Mouse (Mus musculus): ENCODE data around the gene Sh3pxd2a.

The Sh3pxd2a gene

DNA sequence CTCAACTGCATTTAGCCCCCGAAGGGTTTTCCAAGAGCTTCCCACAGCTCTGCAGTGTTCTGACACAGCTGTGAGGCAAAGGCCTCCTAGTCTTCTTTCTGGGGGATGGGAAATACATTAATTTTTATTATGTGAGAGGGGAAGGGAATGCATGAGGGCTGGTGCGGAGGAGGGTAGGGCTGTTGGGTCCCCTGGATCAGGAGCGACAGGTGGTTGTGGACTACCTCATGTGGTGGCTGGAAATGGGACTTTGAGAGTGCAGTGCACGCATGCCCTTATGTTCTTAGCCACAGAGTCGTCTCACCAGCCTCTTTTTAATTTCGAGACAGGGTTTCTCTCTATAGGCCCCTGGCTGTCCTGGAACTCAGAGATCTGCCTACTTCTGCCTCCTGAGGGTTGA is 33.5 kb upstream of the Sh3pxd2a start:
- ChIA-PET POLR2A (interaction anchor here in 1 of 4 experiments (1.0 kb wide), 1 partner anchor 114 kb away, joined by 3 read pairs; no protein-coding TSS in a partner anchor), CTCF (interaction anchor here in 3 of 4 experiments (0.5 to 1.3 kb wide), 5 partner anchors 10 to 141 kb away, joined by 3 to 8 read pairs (median 3); no protein-coding TSS in a partner anchor)

DNA sequence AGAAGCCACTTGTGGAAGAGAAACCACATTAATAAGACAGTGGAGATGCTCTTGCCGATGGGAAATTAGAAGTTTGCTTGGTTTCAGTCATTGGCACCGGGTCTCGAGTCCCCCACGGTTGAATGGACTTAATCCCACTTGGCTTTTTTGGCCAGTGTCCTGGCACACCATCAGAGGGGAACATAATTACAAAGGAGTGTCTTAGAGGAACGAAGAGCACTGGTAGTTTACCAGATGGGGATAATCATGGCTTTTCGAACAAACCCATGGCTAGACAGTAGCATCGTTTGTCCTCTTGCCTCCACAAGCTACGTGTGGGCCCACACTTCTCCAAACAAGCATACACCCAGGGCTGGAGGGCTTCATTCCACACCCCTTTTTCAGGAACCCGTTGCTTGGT is 33.1 kb upstream of the Sh3pxd2a start:
- ChIA-PET CTCF (interaction anchor here in 3 of 4 experiments (0.5 to 1.3 kb wide), 4 partner anchors 9 to 141 kb away, joined by 3 to 8 read pairs (median 4); no protein-coding TSS in a partner anchor), POLR2A (no interaction called here)

DNA sequence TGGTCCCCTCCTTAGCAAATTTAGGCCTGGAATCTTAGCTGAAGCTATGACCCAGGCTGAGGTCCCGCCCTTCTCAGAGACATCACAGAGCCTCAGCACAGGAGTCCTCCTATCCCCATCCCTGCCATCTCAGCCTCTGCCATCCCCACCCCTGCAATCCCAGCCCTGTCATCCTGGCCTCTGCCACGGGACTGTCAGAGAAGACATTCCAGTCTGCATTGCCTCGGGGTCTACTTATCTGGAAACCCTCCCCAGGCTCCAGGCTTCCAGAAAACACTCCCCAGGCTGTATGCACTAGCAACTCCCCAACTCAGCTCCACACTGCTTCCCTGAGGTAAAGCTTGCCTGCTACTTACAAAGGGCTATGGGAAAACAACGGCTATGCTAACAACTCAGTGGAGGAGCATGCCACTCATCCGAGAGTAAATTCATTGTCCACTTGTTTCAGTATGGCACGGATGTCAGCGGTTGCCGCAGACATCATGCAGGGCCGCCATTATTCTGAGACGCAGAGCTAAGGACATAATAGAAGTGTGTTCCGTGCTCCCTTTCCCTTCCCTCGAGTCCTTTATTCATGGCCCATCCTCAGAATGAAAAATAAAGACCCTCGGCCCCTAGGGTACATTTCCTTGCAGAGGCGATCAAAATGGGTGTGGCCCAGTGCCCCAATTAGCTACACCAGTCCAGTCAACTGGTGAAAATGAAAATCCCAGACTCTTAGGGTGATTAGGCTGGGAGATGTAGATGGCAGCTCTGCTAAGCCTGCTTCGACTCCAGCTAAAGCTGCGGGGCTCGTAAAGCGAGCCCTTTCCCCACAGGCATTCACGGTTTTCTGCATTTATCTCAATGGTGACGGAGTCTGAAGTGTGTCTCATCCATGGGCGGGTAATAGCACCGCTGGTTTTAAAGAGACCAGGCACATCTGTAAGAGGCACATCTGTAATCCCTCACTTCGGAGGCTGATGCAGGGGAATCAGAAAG is 29.1 kb upstream of the Sh3pxd2a start:
- ChIA-PET CTCF (interaction anchor here in 2 of 4 experiments (0.6 to 3.1 kb wide), 10 partner anchors 8 to 634 kb away, joined by 3 to 12 read pairs (median 3); no protein-coding TSS in a partner anchor), POLR2A (interaction anchor here in 3 of 4 experiments (0.5 to 1.6 kb wide), 12 partner anchors 8 to 416 kb away, joined by 3 to 6 read pairs (median 3); no protein-coding TSS in a partner anchor)

- ChIA-PET CTCF (interaction anchor here in 3 of 4 experiments (0.6 to 3.1 kb wide), 10 partner anchors 9 to 155 kb away, joined by 3 to 10 read pairs (median 3); no protein-coding TSS in a partner anchor), POLR2A (interaction anchor here in 3 of 4 experiments (0.8 to 1.6 kb wide), 13 partner anchors 9 to 164 kb away, joined by 3 to 6 read pairs (median 4); no protein-coding TSS in a partner anchor)
Measured at GRCm38 (mm10) chr19:47492422-47492821, 28.2 kb upstream of the Sh3pxd2a start.

- CTCF ChIA-PET, result interaction anchor here (0.5 to 3.1 kb wide), 11 partner anchors 10 to 522 kb away, joined by 3 to 10 read pairs (median 3); no protein-coding TSS in a partner anchor
Measured at GRCm38 (mm10) chr19:47491853-47492252, 27.7 kb upstream of the Sh3pxd2a start.

DNA sequence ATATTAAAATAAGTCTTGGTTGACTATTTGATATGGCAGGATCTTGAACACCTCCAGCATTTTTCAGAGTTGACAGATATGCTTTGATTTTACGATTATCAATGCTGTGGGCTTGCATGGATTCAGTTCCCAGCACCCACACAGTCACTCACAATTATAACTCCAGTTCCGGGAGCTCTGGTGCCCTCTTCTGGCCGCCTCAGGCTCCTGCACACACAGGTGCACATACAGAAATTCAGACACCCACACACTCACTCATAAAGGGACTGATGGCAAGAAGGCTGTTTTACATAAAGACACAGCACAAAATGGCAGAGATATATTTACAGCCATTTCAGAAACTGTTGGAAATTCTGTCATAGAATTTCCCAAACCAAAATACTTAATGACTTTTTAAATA is 25.0 kb upstream of the Sh3pxd2a start:
- ChIA-PET POLR2A (no interaction called here), CTCF (interaction anchor here (0.5 to 4.6 kb wide), 19 partner anchors 12 to 465 kb away, joined by 3 to 36 read pairs (median 4); no protein-coding TSS in a partner anchor)

More at GRCm38 (mm10) chr19:47491853-47492252, 27.7 kb upstream of the Sh3pxd2a start:
- POLR2A ChIA-PET, result interaction anchor here in 3 of 4 experiments (0.8 to 1.6 kb wide), 10 partner anchors 9 to 164 kb away, joined by 3 to 5 read pairs (median 4); no protein-coding TSS in a partner anchor

DNA sequence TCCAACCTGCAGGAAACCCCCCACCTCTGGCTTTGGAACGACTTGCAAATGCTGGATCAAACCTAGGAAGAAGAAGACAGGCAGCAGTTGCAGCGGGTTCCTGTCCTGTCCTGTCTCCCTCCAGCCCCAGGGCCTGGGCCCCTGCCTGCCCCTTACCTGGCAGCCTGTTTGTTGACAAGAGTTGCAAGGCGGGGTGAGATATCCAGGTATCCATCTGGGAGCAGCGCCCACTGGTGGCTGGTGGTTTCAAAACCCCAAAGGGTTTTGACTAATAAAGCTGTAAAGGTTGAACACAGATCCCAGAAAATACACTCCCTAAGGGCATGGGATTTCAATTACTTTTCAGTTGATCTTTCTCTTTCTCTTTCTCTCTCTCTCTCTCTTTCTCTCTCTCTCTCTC is 24.0 kb upstream of the Sh3pxd2a start:
- CTCF ChIA-PET, result interaction anchor here (0.5 to 4.6 kb wide), 53 partner anchors 9 to 1168 kb away, joined by 3 to 36 read pairs (median 3); partner anchors contain the start of genes Cfap43 (in 1 of the 4) and Itprip (in 1 of the 4)
- POLR2A ChIA-PET, result interaction anchor here in 1 of 4 experiments (1.0 kb wide), 1 partner anchor 10 kb away, joined by 4 read pairs; no protein-coding TSS in a partner anchor

DNA sequence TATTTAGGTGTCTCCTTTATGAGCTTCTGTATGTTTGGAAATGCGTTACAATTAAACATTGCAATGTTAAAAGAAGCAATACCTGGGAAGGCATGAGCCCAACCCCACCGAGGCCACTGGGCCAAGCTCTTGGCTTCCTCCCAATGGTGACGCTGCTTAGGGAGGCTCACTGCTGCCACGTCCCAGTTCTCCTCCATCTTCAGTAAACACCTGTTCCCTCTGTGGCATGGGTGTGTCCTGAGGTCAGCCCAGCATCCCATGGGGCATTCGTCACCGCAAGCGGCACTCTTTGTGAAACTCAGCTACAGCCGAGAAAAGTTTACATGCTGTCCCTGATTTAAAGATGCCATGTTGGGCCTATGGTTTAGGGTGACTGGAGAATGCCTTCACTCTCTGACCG is 23.4 kb upstream of the Sh3pxd2a start:
- ChIA-PET CTCF (interaction anchor here (0.6 to 4.6 kb wide), 20 partner anchors 10 to 150 kb away, joined by 3 to 36 read pairs (median 4); no protein-coding TSS in a partner anchor), POLR2A (interaction anchor here in 2 of 4 experiments (0.6 to 0.9 kb wide), 4 partner anchors 21 to 1063 kb away, joined by 3 to 9 read pairs (median 4); no protein-coding TSS in a partner anchor)

GRCm38 (mm10) chr19:47485997-47486566 is 21.9 kb upstream of the Sh3pxd2a start:
- ChIA-PET CTCF (interaction anchor here (0.6 to 4.6 kb wide), 13 partner anchors 11 to 779 kb away, joined by 3 to 36 read pairs (median 4); no protein-coding TSS in a partner anchor), POLR2A (interaction anchor here in 3 of 4 experiments (0.6 to 1.8 kb wide), 8 partner anchors 11 to 405 kb away, joined by 3 to 5 read pairs (median 3); partner anchors contain the start of gene Stn1 (in 1 of the 3))

DNA sequence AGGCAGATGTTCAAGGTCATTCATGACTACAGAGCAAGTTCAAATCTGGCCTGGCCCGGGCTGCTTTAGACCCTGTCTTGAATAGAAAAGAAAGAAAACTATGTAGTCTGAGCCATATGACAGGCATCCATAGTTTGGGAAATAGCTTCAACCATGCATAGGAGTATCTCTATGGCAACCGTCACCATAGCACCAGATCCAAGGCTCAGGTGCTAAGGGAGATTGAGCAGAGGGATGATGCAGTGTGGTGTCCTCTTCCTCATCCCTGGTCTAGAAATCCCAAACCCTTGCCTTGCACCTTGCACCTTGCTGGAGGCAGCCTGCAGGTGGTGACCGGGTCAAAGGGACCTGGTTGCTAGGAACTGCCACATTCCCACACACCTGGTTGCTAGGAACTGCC is 19.9 kb upstream of the Sh3pxd2a start:
- ChIA-PET POLR2A (interaction anchor here in 2 of 4 experiments (0.9 to 1.3 kb wide), 2 partner anchors 9 to 19 kb away, joined by 3 read pairs; no protein-coding TSS in a partner anchor), CTCF (no interaction called here)

- CTCF ChIA-PET, result no interaction called here
- POLR2A ChIA-PET, result no interaction called here
Measured at GRCm38 (mm10) chr19:47483346-47483745, 19.1 kb upstream of the Sh3pxd2a start.

DNA sequence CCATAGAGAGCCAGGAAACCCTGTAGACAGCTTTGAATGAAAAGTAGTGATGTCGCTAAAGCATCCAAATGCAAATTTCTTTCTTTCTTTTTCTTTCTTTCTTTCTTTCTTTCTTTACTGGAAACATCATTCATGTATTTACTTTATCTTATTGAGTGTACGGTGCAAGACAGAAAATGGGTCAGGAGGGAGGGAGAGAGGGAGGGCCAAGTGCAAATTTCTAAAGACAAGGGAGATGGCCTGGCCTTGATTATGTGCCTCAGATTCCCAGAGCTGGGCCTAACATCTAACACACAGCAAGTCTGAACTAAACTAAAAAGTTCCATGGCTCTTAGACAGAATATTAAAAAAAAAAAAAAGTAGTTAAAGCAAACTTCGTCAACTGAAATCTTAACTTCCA is 9.3 kb upstream of the Sh3pxd2a start:
- CTCF ChIA-PET, result interaction anchor here in 2 of 4 experiments (0.7 to 2.3 kb wide), 2 partner anchors 15 to 24 kb away, joined by 8 to 11 read pairs; no protein-coding TSS in a partner anchor
- POLR2A ChIA-PET, result interaction anchor here in 1 of 4 experiments (0.7 to 1.6 kb wide), 4 partner anchors 25 to 211 kb away, joined by 3 to 4 read pairs (median 3); no protein-coding TSS in a partner anchor

GRCm38 (mm10) chr19:47472881-47473400 is 8.7 kb upstream of the Sh3pxd2a start:
- POLR2A ChIA-PET, result interaction anchor here in 2 of 4 experiments (0.6 to 1.6 kb wide), 5 partner anchors 23 to 149 kb away, joined by 3 to 6 read pairs (median 3); no protein-coding TSS in a partner anchor

DNA sequence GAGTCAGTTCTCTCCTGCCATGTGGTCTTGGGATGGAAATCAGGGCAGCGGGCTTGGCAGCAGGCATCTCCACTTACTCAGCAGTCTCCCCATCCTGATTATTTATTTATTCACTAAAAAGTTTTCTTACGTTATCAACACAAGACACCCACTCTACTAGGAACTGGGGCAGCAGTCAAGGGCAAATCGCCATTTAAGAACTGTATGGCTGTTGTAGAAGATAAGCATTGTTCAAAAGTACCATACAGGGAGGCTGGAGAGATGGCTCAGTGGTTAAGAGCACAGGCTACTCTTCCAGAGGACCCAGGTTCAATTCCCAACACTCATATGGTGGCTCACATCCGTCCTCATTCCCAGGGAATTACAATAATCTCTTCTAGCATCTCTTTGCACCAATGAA is 7.6 kb upstream of the Sh3pxd2a start:
- CTCF ChIA-PET, result interaction anchor here in 2 of 4 experiments (0.8 to 1.0 kb wide), 2 partner anchors 17 to 93 kb away, joined by 3 to 4 read pairs; no protein-coding TSS in a partner anchor
- POLR2A ChIA-PET, result interaction anchor here in 1 of 4 experiments (0.8 to 1.2 kb wide), 2 partner anchors 21 to 30 kb away, joined by 3 to 6 read pairs; no protein-coding TSS in a partner anchor

More at GRCm38 (mm10) chr19:47472881-47473400, 8.7 kb upstream of the Sh3pxd2a start:
- CTCF ChIA-PET, result interaction anchor here in 3 of 4 experiments (0.5 to 0.8 kb wide), 4 partner anchors 15 to 94 kb away, joined by 3 to 4 read pairs (median 4); no protein-coding TSS in a partner anchor

DNA sequence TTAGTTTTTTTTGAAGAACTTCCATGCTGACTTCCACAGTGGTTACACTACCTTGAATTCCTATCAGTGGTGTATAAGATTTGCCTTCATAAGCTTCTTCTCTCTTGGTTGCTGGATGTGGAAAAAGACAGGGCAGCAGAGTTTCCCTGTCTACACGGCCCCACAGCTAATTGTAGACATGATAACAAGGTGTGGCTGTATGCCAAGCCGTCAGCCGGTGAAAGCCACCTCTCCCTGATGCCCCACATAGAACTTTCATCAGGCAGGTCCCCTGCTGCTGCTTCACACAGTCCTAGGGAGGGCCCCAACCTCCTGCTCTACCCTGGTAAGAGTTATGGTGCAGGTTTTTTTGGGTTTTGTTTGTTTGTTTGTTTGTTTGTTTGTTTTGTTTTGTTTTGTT is 4.5 kb upstream of the Sh3pxd2a start:
- POLR2A ChIA-PET, result no interaction called here
- CTCF ChIA-PET, result no interaction called here

DNA sequence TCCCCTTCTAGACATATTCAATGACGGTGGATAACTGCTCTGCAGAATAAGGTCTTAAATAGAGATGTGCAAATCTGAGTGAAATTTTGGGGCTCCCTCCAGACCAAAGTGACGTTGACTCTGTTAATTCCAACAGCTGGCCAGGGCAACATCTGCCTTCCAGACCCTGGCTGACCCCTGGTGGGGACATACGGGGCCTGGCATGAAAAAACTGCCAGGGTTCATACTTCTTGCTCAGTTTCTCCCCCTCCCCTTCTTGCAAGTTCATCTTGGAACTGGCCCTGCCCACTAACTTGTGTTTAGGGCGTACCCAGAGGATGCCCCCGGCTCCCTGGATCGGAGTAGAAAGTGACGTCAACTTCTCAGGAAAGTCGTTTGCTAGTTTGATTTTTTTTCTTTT is 2.6 kb upstream of the Sh3pxd2a start:
- ChIA-PET CTCF (interaction anchor here in 1 of 4 experiments (1.2 kb wide), 1 partner anchor 110 kb away, joined by 5 read pairs; no protein-coding TSS in a partner anchor), POLR2A (interaction anchor here in 1 of 4 experiments (0.9 to 1.0 kb wide), 2 partner anchors 69 to 108 kb away, joined by 3 read pairs; no protein-coding TSS in a partner anchor)

DNA sequence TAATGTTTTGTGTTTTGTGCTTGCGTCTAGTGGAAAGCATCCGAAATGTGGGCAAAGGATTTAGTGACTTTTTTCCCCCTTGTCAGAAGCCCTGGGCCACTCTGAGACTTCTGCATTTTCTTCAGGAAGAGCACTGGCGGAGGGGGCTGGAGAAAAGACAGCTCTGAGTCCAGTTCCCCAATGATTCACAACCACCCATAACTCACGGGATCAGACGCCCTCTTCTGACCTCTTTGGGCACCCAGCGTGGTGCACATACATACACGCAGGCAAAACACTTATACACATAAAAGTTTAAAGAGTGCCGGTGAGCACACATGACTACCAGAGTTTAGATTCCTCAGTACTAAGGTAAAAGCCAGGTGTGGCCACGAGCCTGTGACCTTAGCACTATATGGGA is 1.3 kb upstream of the Sh3pxd2a start:
- CTCF ChIA-PET, result interaction anchor here (0.5 to 3.7 kb wide), 31 partner anchors 9 to 287 kb away, joined by 3 to 30 read pairs (median 4); no protein-coding TSS in a partner anchor
- POLR2A ChIA-PET, result interaction anchor here in 3 of 4 experiments (0.8 to 2.0 kb wide), 15 partner anchors 15 to 202 kb away, joined by 3 to 7 read pairs (median 3); no protein-coding TSS in a partner anchor
